Mouse (Mus musculus) adrenal gland, postnatal 25 days (tissue): ENCODE results near the gene Zfand3. TPM values are rescaled to one million over a fixed set of nuclear protein-coding genes. Genes with fewer than 3 reads are reported as not detected.
A peak's percentile ranks its signal among the peaks of the same experiment; 100 is the strongest.

ENCODE experiments used
- DNase-seq: peaks from one replicate; pipeline ENCODE4 v3.0.0; 2021; ENCODE audit warnings: mixed read lengths
- total RNA-seq: library from RNA; stranded (reverse); gene quantifications from 2 replicates; pipeline ENCODE4 v1.2.3, GENCODE M21; 2021

The Zfand3 gene
- total RNA-seq, 1 experiment from 2014 or later: 144 TPM

GRCm38 (mm10) chr17:29998566-29999295 lies 5.8 kb upstream of the Zfand3 start:
- DNase-seq: no peak

GRCm38 (mm10) chr17:30005103-30005443 lies 540 bp downstream of the Zfand3 start:
- no peak for DNase-seq

GRCm38 (mm10) chr17:30005451-30005941 lies 963 bp downstream of the Zfand3 start:
- DNase-seq: peak; percentile 39

DNA sequence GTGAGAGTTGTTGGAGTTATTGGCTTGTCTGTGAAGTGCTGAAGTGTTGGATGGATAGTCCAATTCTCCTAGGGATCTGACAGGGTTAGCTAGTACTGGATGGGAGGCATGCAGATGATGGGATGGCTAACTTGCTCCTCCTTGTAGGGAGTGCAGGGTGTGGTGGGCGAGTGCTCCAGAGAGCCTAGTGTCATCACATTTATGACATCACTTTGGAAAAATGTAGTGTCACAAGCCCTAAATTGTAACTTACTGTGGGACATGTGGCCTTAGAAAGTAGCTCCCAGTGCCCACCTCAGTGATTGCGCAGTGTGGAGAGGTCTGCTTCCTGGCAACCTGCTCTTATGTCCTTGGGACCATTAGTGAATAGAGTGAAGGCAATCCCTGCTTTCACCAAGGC lies 2.3 kb downstream of the Zfand3 start:
- DNase-seq: no peak

GRCm38 (mm10) chr17:30007883-30008282 lies 3.4 kb downstream of the Zfand3 start:
- no peak for DNase-seq

GRCm38 (mm10) chr17:30008392-30008791 lies 3.9 kb downstream of the Zfand3 start:
- DNase-seq: no peak

- no peak for DNase-seq
Observed at GRCm38 (mm10) chr17:30014660-30015059, 10.1 kb downstream of the Zfand3 start.

DNA sequence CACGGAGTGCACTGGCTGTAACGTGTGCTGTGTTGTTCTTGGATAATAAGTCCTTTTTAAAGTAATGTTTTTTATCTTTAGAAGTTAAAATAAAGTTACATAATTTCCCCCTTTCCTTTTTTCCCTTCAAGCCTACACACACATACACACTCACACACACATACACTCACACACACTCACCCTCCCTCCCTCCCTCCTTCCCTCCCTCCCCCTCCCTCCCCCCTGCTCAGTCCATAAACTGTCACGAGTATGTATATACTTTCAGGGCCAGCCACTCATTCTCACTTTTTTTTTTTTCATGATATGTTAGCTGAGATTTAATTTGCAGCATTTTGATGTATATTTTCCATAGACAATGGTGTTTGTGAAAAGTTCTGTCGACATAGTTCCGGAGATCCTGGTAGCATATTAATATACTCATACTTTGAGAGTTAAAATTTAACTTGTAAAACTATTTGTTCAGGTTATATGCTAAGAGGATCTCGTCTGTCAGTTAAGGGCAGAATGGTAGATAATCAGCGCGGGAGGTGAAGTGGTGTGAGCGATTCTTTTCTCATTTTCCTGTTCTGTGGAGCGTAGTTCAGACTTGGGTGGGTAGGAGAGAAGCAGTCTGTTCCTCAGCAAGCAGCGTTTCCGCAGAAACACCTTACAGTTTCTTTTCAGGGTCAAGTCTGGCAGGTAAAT lies 14.5 kb downstream of the Zfand3 start:
- DNase-seq: no peak

DNA sequence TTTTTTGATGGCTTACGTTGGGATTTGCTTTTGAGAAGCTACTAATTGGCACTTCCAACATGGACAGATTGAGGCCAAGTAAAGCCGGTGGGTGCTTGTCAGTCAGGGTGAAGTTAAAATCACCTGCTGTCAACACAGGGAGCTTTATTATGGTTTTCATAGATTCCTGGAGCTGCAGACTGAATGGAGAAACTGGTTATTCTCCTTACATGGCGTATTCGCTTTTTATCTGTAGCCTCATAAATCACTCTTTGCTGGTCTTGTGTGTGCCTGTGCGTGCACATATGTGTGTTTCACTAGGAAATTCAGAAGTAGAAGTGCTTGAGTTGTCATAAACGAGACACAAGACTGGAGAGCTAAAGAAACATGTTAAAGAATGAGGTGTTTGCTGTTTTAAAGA lies 15.4 kb downstream of the Zfand3 start:
- DNase-seq: no peak

- peak; percentile 79 for DNase-seq
Observed at GRCm38 (mm10) chr17:30024651-30025050, 20.1 kb downstream of the Zfand3 start.

GRCm38 (mm10) chr17:30026617-30027016 lies 22.1 kb downstream of the Zfand3 start:
- DNase-seq: no peak

DNA sequence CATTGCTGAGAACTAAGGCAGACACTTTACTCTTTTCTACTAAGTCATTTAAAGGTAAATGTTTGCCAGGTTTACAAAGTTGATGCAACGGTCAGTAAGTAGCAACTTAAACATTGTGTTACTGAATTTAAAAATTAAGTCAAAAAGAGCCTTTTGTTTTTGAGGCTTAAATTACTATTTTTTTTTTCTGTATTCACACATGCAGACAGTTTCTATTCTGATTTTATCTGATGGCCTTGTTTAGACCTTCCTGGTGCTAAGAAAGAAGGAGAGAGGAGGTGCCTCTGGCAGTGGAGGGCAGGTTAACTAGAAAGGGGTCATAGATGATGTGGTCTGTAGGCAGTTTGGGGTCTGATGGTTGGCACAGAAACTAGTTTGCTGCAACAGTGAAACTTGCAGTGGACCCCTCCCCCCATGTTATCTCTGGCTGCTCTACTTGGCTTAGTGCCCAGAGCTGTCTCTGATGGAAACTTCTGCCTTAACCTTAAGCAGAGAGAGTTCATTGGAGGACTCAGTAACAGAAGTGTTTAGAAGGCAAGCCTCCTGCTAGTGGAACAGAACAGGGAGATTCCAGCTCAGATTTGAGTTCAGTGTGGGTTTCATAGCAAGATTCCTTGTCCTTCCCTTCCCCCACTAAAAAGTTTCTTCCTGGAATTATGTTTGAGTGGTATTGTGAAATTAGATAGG lies 23.0 kb downstream of the Zfand3 start:
- DNase-seq: peak; percentile 54

DNA sequence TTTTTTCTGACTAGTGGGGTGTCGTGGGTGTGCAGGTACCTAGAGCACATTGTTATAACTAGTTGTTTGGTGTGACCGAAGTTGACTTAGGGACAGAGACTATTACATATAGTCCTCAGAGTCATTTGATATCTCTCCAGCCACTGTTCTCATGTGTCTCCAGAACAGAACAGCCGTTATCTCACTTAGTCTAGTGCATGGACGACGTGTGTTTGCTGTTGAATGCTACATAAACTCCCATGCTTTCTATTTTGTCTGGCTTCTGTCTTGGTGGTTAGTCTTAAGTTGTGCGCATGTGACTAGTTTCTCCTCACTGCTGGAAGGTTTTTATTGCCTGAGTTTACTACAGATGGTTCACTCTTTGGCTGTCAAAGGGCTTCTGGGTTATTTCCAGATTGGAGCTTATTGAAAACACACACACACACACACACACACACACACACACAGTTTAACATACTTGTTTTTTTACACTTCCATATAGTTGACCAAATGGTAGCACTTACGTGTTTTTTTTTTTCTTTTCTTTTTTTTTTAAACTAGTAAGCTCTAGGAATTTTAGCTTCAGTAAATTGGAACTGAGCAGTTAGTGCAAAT lies 25.2 kb downstream of the Zfand3 start:
- no peak for DNase-seq

DNA sequence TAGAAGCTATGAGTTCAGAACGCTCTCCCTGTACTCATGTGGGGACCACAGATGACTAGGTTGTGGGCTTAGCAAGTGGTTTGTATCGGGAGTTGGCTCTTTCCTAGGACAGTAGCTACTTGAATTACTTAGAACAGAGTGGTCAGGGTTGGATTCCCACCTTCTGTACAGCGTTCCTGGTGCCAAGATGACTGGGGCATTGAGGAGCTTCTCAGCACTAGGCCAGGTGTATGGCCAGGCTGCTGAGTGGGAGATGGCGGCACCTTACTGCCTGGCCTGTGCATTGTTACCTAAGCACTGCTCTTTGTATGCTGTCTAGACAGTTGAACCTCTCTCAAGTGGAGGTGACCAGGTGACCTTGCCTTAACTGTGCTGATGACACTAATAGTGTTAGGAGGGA lies 28.3 kb downstream of the Zfand3 start:
- DNase-seq: no peak

- DNase-seq: no peak
Observed at GRCm38 (mm10) chr17:30033991-30034390, 29.5 kb downstream of the Zfand3 start.

GRCm38 (mm10) chr17:30035216-30036005 lies 30.9 kb downstream of the Zfand3 start:
- DNase-seq: no peak

GRCm38 (mm10) chr17:30043163-30043822 lies 38.8 kb downstream of the Zfand3 start:
- DNase-seq: no peak

DNA sequence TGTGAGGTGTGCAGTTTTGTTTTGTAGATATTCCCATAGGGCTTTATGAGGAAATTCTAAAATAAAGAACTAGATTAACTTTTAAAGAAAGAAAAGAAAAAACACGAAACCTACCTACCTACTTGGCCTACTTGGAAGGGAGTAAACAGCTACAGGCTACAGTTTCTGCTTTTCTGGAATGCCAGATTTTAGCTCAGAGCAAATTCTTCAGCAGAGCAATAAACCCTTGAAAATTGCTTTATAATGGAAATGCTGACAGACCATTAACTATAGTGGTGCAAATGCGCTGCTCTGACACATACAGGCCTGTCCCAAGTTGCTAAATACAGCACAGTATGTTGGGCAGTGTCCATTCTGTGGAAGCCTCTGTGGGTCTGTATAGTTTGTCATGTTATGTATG lies 40.6 kb downstream of the Zfand3 start:
- no peak for DNase-seq

GRCm38 (mm10) chr17:30046654-30047053 lies 42.1 kb downstream of the Zfand3 start:
- DNase-seq: no peak

GRCm38 (mm10) chr17:30051523-30052346 lies 47.2 kb downstream of the Zfand3 start:
- no peak for DNase-seq

GRCm38 (mm10) chr17:30052347-30052742 lies 47.8 kb downstream of the Zfand3 start:
- no peak for DNase-seq
